Mouse (Mus musculus) MEL (cell line): Measurements from ENCODE around the gene Gm31571. TPM values are rescaled to one million over a fixed set of nuclear protein-coding genes. Genes with fewer than 3 reads are reported as not detected.
"Not testable (repeated sequence)": the region's sequence is repeated elsewhere in the genome, so short reads cannot be mapped to it uniquely, and the experiment has no call there.

Experiments used
- DNase-seq: peaks from one replicate; pipeline ENCODE4 v3.0.0; 2011; ENCODE audit warnings: low read depth, low spot score
- H3K27ac ChIP-seq: 2 replicates; pipeline ENCODE4 v1.5.1; 2012; ENCODE audit warnings: low read depth, mild to moderate bottlenecking, control low read depth, low read length, moderate library complexity; ENCODE audit not compliant: control insufficient read depth
- H3K27me3 ChIP-seq, 2 experiments: fragments of 150-350 bp in 1 of 2; sonication (generic) in 1 of 2; 2 replicates each; pipeline ENCODE4 v1.6.1; 2012; ENCODE audit warnings: low read length in 2 of 2, mild to moderate bottlenecking in 2 of 2, improper control_type of control experiment in 1 of 2, moderate library complexity in 1 of 2; ENCODE audit not compliant: insufficient read depth in 2 of 2, control insufficient read depth in 1 of 2
- H3K36me3 ChIP-seq, 2 experiments: 2 replicates each; pipeline ENCODE4 v1.6.1; 2012 to 2014; ENCODE audit warnings: low read length in 2 of 2, improper control_type of control experiment in 1 of 2, inconsistent platforms in 1 of 2, mild to moderate bottlenecking in 1 of 2; ENCODE audit not compliant: insufficient read depth in 2 of 2, control insufficient read depth in 1 of 2
- H3K4me1 ChIP-seq, 2 experiments: fragments of 150-350 bp in 1 of 2; sonication (generic) in 1 of 2; 2 replicates each; pipeline ENCODE4 v1.6.1; 2012; ENCODE audit warnings: low read length in 2 of 2, improper control_type of control experiment in 1 of 2, mild to moderate bottlenecking in 1 of 2; ENCODE audit not compliant: insufficient read depth in 2 of 2, control insufficient read depth in 1 of 2
- H3K4me3 ChIP-seq, 2 experiments: fragments of 150-350 bp in 1 of 2; sonication (generic) in 1 of 2; 2 replicates each; pipeline ENCODE4 v1.5.1; 2012; ENCODE audit warnings: low read depth in 2 of 2, low read length in 2 of 2, mild to moderate bottlenecking in 2 of 2, moderate library complexity in 2 of 2, control low read depth in 1 of 2, improper control_type of control experiment in 1 of 2; ENCODE audit not compliant: control insufficient read depth in 1 of 2, insufficient read depth in 1 of 2
- H3K79me2 ChIP-seq: 2 replicates; pipeline ENCODE4 v1.6.1; 2012; ENCODE audit warnings: mild to moderate bottlenecking, low read length, moderate library complexity; ENCODE audit not compliant: control insufficient read depth, poor library complexity, insufficient read depth
- H3K9ac ChIP-seq: 2 replicates; pipeline ENCODE4 v1.6.1; 2012; ENCODE audit warnings: low read depth, mild to moderate bottlenecking, control low read depth, low read length, moderate library complexity; ENCODE audit not compliant: control insufficient read depth, poor library complexity, severe bottlenecking
- H3K9me3 ChIP-seq: fragments of 150-350 bp; sonication (generic); replicated peaks from 2 replicates; pipeline ENCODE4 v1.6.1; 2012; ENCODE audit warnings: mild to moderate bottlenecking, low read length, improper control_type of control experiment, moderate library complexity; ENCODE audit not compliant: insufficient read depth
- polyA plus RNA-seq, 2 experiments: library from polyadenylated mRNA; stranded (reverse) in 1 of 2; unstranded in 1 of 2; fragments of >175 nt in 1 of 2; fragments of >200 nt in 1 of 2; gene quantifications; 2 replicates each; pipeline versions ENCODE4 v1.2.1 to v1.2.4; 2012; ENCODE audit warnings: low replicate concordance in 2 of 2, low read depth in 1 of 2; ENCODE audit not compliant: insufficient read length in 2 of 2, insufficient read depth in 1 of 2, missing spikeins in 1 of 2
- total RNA-seq: library from RNA; depleted of rRNA; stranded (reverse); fragments of 300-350 nt; gene quantifications from 2 replicates; pipeline ENCODE4 v1.2.3, GENCODE M21; 2012; rRNA removed

Gm31571 gene
- total RNA-seq (not detected in 2 replicates), polyA plus RNA-seq (not detected)

GRCm38 (mm10) chrY:22051253-22051652 lies at the start of gene Gm31571:
Gm31571 (minus strand) TSS chrY:22051353.
- not testable (repeated sequence) for H3K4me3 ChIP-seq, H3K27ac ChIP-seq, DNase-seq

More at GRCm38 (mm10) chrY:22051253-22051652, at the start of gene Gm31571:
- H3K36me3 ChIP-seq, H3K4me1 ChIP-seq, H3K9ac ChIP-seq, H3K79me2 ChIP-seq, H3K9me3 ChIP-seq, H3K27me3 ChIP-seq: not testable (repeated sequence)
